Mouse (Mus musculus): ENCODE data around the gene Timmdc1.

The Timmdc1 gene

GRCm38 (mm10) chr16:38522129-38523084, at the start of gene Timmdc1:
Gene Timmdc1 (minus strand): TSS chr16:38522663.
- peak; percentile 95 to 96 for DNase-seq (ENCODE audit: low spot score in 2 of 2)

GRCm38 (mm10) chr16:38571481-38571880, 49.0 kb upstream of the Timmdc1 start:
- no peak for DNase-seq (ENCODE audit: low spot score in 2 of 2)

- no peak for DNase-seq (ENCODE audit: low spot score in 2 of 2)
Observed at GRCm38 (mm10) chr16:38568192-38568591, 45.7 kb upstream of the Timmdc1 start.

GRCm38 (mm10) chr16:38563516-38563915, 41.1 kb upstream of the Timmdc1 start:
- no peak for DNase-seq (ENCODE audit: low spot score in 2 of 2)

- peak in 1 of 2 experiments; percentile 55 for DNase-seq (ENCODE audit: low spot score in 2 of 2)
Observed at GRCm38 (mm10) chr16:38562968-38563327, 40.5 kb upstream of the Timmdc1 start.

- peak; percentile 90 to 93 for DNase-seq (ENCODE audit: low spot score in 2 of 2)
Observed at GRCm38 (mm10) chr16:38562131-38562967, 39.9 kb upstream of the Timmdc1 start.

GRCm38 (mm10) chr16:38558221-38558748, 35.8 kb upstream of the Timmdc1 start, which contains the start of gene Tmem39a:
Gene Tmem39a (plus strand): TSS chr16:38558698.
- DNase-seq (ENCODE audit: low spot score in 2 of 2), result no peak

- no peak for DNase-seq (ENCODE audit: low spot score in 2 of 2)
Observed at GRCm38 (mm10) chr16:38555988-38556387, 33.5 kb upstream of the Timmdc1 start.

- peak; percentile 52 to 63 for DNase-seq (ENCODE audit: low spot score in 2 of 2)
Observed at GRCm38 (mm10) chr16:38549479-38550396, 27.3 kb upstream of the Timmdc1 start, which contains the start of gene Poglut1. Gene Poglut1 (minus strand): TSS chr16:38550258.

- no peak for DNase-seq (ENCODE audit: low spot score in 2 of 2)
Observed at GRCm38 (mm10) chr16:38548000-38548399, 25.5 kb upstream of the Timmdc1 start.

- DNase-seq (ENCODE audit: low spot score in 2 of 2), result no peak
Observed at GRCm38 (mm10) chr16:38538716-38539380, 16.4 kb upstream of the Timmdc1 start.

GRCm38 (mm10) chr16:38536544-38537146, 14.2 kb upstream of the Timmdc1 start:
- DNase-seq (ENCODE audit: low spot score in 2 of 2), result peak; percentile 60 to 71

GRCm38 (mm10) chr16:38526264-38526663, 3.8 kb upstream of the Timmdc1 start:
- DNase-seq (ENCODE audit: low spot score in 2 of 2), result no peak

GRCm38 (mm10) chr16:38521211-38521987, 1.1 kb downstream of the Timmdc1 start:
- no peak for DNase-seq (ENCODE audit: low spot score in 2 of 2)

GRCm38 (mm10) chr16:38519140-38519539, 3.3 kb downstream of the Timmdc1 start:
- no peak for DNase-seq (ENCODE audit: low spot score in 2 of 2)

GRCm38 (mm10) chr16:38510846-38511245, 11.6 kb downstream of the Timmdc1 start:
- no peak for DNase-seq (ENCODE audit: low spot score in 2 of 2)

- DNase-seq (ENCODE audit: low spot score in 2 of 2), result peak; percentile 48 to 64
Observed at GRCm38 (mm10) chr16:38506041-38506634, 16.3 kb downstream of the Timmdc1 start.

GRCm38 (mm10) chr16:38503528-38503927, 18.9 kb downstream of the Timmdc1 start:
- no peak for DNase-seq (ENCODE audit: low spot score in 2 of 2)

- no peak for DNase-seq (ENCODE audit: low spot score in 2 of 2)
Observed at GRCm38 (mm10) chr16:38502469-38502868, 20.0 kb downstream of the Timmdc1 start.

Measured in natural killer cell, adult 2 months (primary cell).